Mouse (Mus musculus): Measurements from ENCODE around the gene Ucp2. TPM values are rescaled to one million over a fixed set of nuclear protein-coding genes. Genes with fewer than 3 reads are reported as not detected.

The Ucp2 gene
- polyA plus RNA-seq, 1 experiment from 2014 or later = 126 TPM

- no peak for DNase-seq (ENCODE audit: low spot score)
- Histone ChIP-seq H3K27ac (no peak overlapping the region), H3K27me3 (ENCODE audit: low read depth, poor library complexity, severe bottlenecking) (no peaks in the 10 kb centered on the region), H3K36me3 (no peaks in the 10 kb centered on the region), H3K4me3 (no peak overlapping the region), H3K9me3 (replicated peaks) (no peaks in the 10 kb centered on the region), H3K4me1 (peaks cover 6% of the 10 kb centered on the region; the same call in 1 of the 2 replicates)
- 90% methylated on average over 5 of the region's 5 CpGs for WGBS
Measured at GRCm38 (mm10) chr7:100484493-100484892, 8.6 kb upstream of the Ucp2 start.

GRCm38 (mm10) chr7:100487301-100487700, 5.8 kb upstream of the Ucp2 start:
- DNase-seq (ENCODE audit: low spot score) = no peak
- 82% methylated on average over 2 of the region's 2 CpGs for WGBS
- Histone ChIP-seq H3K27ac (no peak overlapping the region), H3K4me3 (no peak overlapping the region), H3K36me3 (no peaks in the 10 kb centered on the region), H3K9me3 (replicated peaks) (no peaks in the 10 kb centered on the region), H3K4me1 (peaks cover 3% of the 10 kb centered on the region), H3K27me3 (ENCODE audit: low read depth, poor library complexity, severe bottlenecking) (peaks cover 9% of the 10 kb centered on the region)

GRCm38 (mm10) chr7:100488474-100489048, 4.6 kb upstream of the Ucp2 start:
- no peak overlapping the region for H3K27ac ChIP-seq
- no peaks in the 10 kb centered on the region for H3K36me3 ChIP-seq
- no peak overlapping the region for H3K4me3 ChIP-seq
- H3K9me3 ChIP-seq (replicated peaks) = no peaks in the 10 kb centered on the region
- H3K4me1 ChIP-seq = peaks cover 16% of the 10 kb centered on the region
- H3K27me3 ChIP-seq (ENCODE audit: low read depth, poor library complexity, severe bottlenecking) = peaks cover 15% of the 10 kb centered on the region
- DNase-seq (ENCODE audit: low spot score) = no peak
- WGBS = 61% methylated on average over 10 of the region's 10 CpGs

- no peak for DNase-seq (ENCODE audit: low spot score)
- 3% methylated on average over 35 of the region's 36 CpGs for WGBS
- Histone ChIP-seq H3K4me3 (peak overlapping the region; percentile 67), H3K27me3 (ENCODE audit: low read depth, poor library complexity, severe bottlenecking) (peaks cover 15% of the 10 kb centered on the region), H3K27ac (peak overlapping the region; percentile 88), H3K36me3 (peaks cover 14% of the 10 kb centered on the region), H3K4me1 (peaks cover 53% of the 10 kb centered on the region), H3K9me3 (replicated peaks) (no peaks in the 10 kb centered on the region)
Measured at GRCm38 (mm10) chr7:100492391-100493116, 583 bp upstream of the Ucp2 start.

GRCm38 (mm10) chr7:100493484-100494414, 612 bp downstream of the Ucp2 start:
- H3K4me3 ChIP-seq = peak overlapping the region; percentile 67
- WGBS = 42% methylated on average over 19 of the region's 19 CpGs
- no peaks in the 10 kb centered on the region for H3K9me3 ChIP-seq (replicated peaks)
- peaks cover 15% of the 10 kb centered on the region for H3K27me3 ChIP-seq (ENCODE audit: low read depth, poor library complexity, severe bottlenecking)
- H3K27ac ChIP-seq = peak overlapping the region; percentile 88
- peaks cover 26% of the 10 kb centered on the region for H3K36me3 ChIP-seq
- DNase-seq (ENCODE audit: low spot score) = peak; percentile 48
- peaks cover 59% of the 10 kb centered on the region for H3K4me1 ChIP-seq

- Histone ChIP-seq H3K4me1 (peaks cover 59% of the 10 kb centered on the region), H3K36me3 (peaks cover 33% of the 10 kb centered on the region), H3K27me3 (ENCODE audit: low read depth, poor library complexity, severe bottlenecking) (peaks cover 15% of the 10 kb centered on the region), H3K27ac (peak overlapping the region; percentile 88), H3K9me3 (replicated peaks) (no peaks in the 10 kb centered on the region), H3K4me3 (peak overlapping the region; percentile 67)
- no peak for DNase-seq (ENCODE audit: low spot score)
- 86% methylated on average over 7 of the region's 7 CpGs for WGBS
Measured at GRCm38 (mm10) chr7:100494415-100494831, 1.3 kb downstream of the Ucp2 start.

GRCm38 (mm10) chr7:100495042-100495441, 1.9 kb downstream of the Ucp2 start:
- WGBS = 23% methylated on average over 8 of the region's 8 CpGs
- Histone ChIP-seq H3K9me3 (replicated peaks) (no peaks in the 10 kb centered on the region), H3K27me3 (ENCODE audit: low read depth, poor library complexity, severe bottlenecking) (peaks cover 15% of the 10 kb centered on the region), H3K36me3 (peaks cover 39% of the 10 kb centered on the region), H3K4me1 (peaks cover 59% of the 10 kb centered on the region), H3K4me3 (peak overlapping the region; percentile 36), H3K27ac (peak overlapping the region; percentile 88)
- peak; percentile 79 for DNase-seq (ENCODE audit: low spot score)

GRCm38 (mm10) chr7:100495581-100496251, 2.6 kb downstream of the Ucp2 start:
- H3K4me3 ChIP-seq = peak overlapping the region; percentile 36
- H3K27ac ChIP-seq = peak overlapping the region; percentile 88
- H3K27me3 ChIP-seq (ENCODE audit: low read depth, poor library complexity, severe bottlenecking) = peaks cover 15% of the 10 kb centered on the region
- DNase-seq (ENCODE audit: low spot score) = peak; percentile 74
- 35% methylated on average over 11 of the region's 11 CpGs for WGBS
- no peaks in the 10 kb centered on the region for H3K9me3 ChIP-seq (replicated peaks)
- peaks cover 59% of the 10 kb centered on the region for H3K4me1 ChIP-seq
- H3K36me3 ChIP-seq = peaks cover 42% of the 10 kb centered on the region

- peaks cover 42% of the 10 kb centered on the region for H3K36me3 ChIP-seq
- H3K4me1 ChIP-seq = peaks cover 62% of the 10 kb centered on the region
- H3K27me3 ChIP-seq (ENCODE audit: low read depth, poor library complexity, severe bottlenecking) = peaks cover 15% of the 10 kb centered on the region
- no peaks in the 10 kb centered on the region for H3K9me3 ChIP-seq (replicated peaks)
- 89% methylated on average over 6 of the region's 6 CpGs for WGBS
- H3K4me3 ChIP-seq = peak overlapping the region; percentile 36
- no peak for DNase-seq (ENCODE audit: low spot score)
- peak overlapping the region; percentile 88 for H3K27ac ChIP-seq
Measured at GRCm38 (mm10) chr7:100496371-100496770, 3.2 kb downstream of the Ucp2 start.

- Histone ChIP-seq H3K27ac (peak overlapping the region; percentile 88), H3K4me1 (peaks cover 62% of the 10 kb centered on the region), H3K4me3 (0 out of 2 replicates have a peak overlapping the region, but pooled peaks have one; percentile 36), H3K9me3 (replicated peaks) (no peaks in the 10 kb centered on the region), H3K36me3 (peaks cover 42% of the 10 kb centered on the region), H3K27me3 (ENCODE audit: low read depth, poor library complexity, severe bottlenecking) (peaks cover 11% of the 10 kb centered on the region)
- no peak for DNase-seq (ENCODE audit: low spot score)
- 95% methylated on average over 9 of the region's 9 CpGs for WGBS
Measured at GRCm38 (mm10) chr7:100496791-100497190, 3.7 kb downstream of the Ucp2 start.

- H3K9me3 ChIP-seq (replicated peaks) = no peaks in the 10 kb centered on the region
- H3K4me3 ChIP-seq = no peak overlapping the region
- peak overlapping the region; percentile 88 for H3K27ac ChIP-seq
- WGBS = 78% methylated on average over 4 of the region's 4 CpGs
- H3K36me3 ChIP-seq = peaks cover 42% of the 10 kb centered on the region
- H3K27me3 ChIP-seq (ENCODE audit: low read depth, poor library complexity, severe bottlenecking) = peaks cover 5% of the 10 kb centered on the region; the same call in 1 of the 2 replicates
- DNase-seq (ENCODE audit: low spot score) = no peak
- peaks cover 60% of the 10 kb centered on the region for H3K4me1 ChIP-seq
Measured at GRCm38 (mm10) chr7:100497402-100497801, 4.3 kb downstream of the Ucp2 start.

GRCm38 (mm10) chr7:100497982-100498381, 4.8 kb downstream of the Ucp2 start:
- no peak for DNase-seq (ENCODE audit: low spot score)
- H3K27ac ChIP-seq = no peak overlapping the region
- no peaks in the 10 kb centered on the region for H3K9me3 ChIP-seq (replicated peaks)
- peaks cover 42% of the 10 kb centered on the region for H3K36me3 ChIP-seq
- 87% methylated on average over 13 of the region's 13 CpGs for WGBS
- H3K4me1 ChIP-seq = peaks cover 54% of the 10 kb centered on the region
- H3K27me3 ChIP-seq (ENCODE audit: low read depth, poor library complexity, severe bottlenecking) = no peaks in the 10 kb centered on the region
- no peak overlapping the region for H3K4me3 ChIP-seq
